ENCODE assay signal across 28 mouse cellular contexts in the genomic region with DNA sequence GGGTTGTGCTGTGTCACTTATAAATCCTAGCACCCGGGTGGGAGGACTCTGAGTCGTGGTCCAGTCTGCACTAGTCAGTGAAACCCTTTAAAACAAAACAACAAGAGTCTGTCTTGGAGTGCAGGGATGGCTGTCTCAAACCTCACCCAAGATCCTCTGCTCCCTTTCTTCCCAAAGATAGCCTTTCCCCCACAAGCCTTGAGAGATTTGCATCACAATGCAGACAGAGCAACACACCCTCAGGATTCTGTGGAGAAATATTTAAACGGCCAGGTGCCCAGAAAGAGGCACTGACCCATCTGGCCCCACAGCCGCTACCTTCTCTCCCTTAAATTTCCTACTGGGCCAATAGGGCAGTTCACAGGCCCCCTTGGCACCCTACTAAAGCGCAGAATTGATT.
A peak's percentile ranks its signal among the peaks of the same experiment; 100 is the strongest.
DNase-seq lines count a peak whose midpoint lies in the region; ATAC-seq and TF ChIP-seq lines count a peak whose summit lies in the region.
"Had no signal": no experiment of that assay in that cellular context is flagged by ENCODE, and none has a peak within 500 bp of the region (broad histone marks: within the 10 kb centered on the region; RNA-seq: fewer than 3 reads in every experiment).

No protein-coding gene starts in this region.

- H3K27me3 ChIP-seq in forebrain, embryonic 10.5 days (ENCODE audit: poor library complexity, severe bottlenecking), result peaks cover 83% of the 10 kb centered on the region
- peaks cover 6% of the 10 kb centered on the region; the same call in 1 of the 2 replicates for H3K27me3 ChIP-seq in forebrain, embryonic 14.5 days (replicated peaks; ENCODE audit: control insufficient read depth, insufficient read depth, low read length)
- H3K27me3 ChIP-seq in midbrain, embryonic 11.5 days (ENCODE audit: control insufficient read depth, insufficient read depth, low read length), result peaks cover 2% of the 10 kb centered on the region; the same call in 1 of the 2 replicates
- peaks cover 19% of the 10 kb centered on the region; the same call in 1 of the 2 replicates for H3K27me3 ChIP-seq in midbrain, embryonic 10.5 days (ENCODE audit: low read depth, poor library complexity, severe bottlenecking)
- no peaks in the 10 kb centered on the region for H3K27me3 ChIP-seq in midbrain, embryonic 14.5 days (ENCODE audit: control insufficient read depth, insufficient read depth, low read length)
- no peaks in the 10 kb centered on the region for H3K27me3 ChIP-seq in liver, postnatal 0 days (ENCODE audit: insufficient read depth, low read length)
- H3K27me3 ChIP-seq: embryonic facial prominence, embryonic 15.5 days; heart, embryonic 13.5 days; limb, embryonic 15.5 days; liver, embryonic 13.5 days had no signal

- H3K4me2 ChIP-seq in forebrain, embryonic 14.5 days (ENCODE audit: low read length), result no peak overlapping the region
- no peak overlapping the region for H3K4me2 ChIP-seq in midbrain, embryonic 11.5 days
- H3K4me2 ChIP-seq in midbrain, embryonic 14.5 days (ENCODE audit: low read length), result no peak overlapping the region
- no peak overlapping the region for H3K4me2 ChIP-seq in liver, postnatal 0 days (ENCODE audit: low read depth, low read length)
- H3K4me2 ChIP-seq: embryonic facial prominence, embryonic 15.5 days; forebrain, embryonic 13.5 days; heart, embryonic 13.5 days; limb, embryonic 15.5 days; liver, embryonic 13.5 days had no signal

- no peaks in the 10 kb centered on the region for H3K36me3 ChIP-seq in forebrain, embryonic 10.5 days (replicated peaks)
- no peaks in the 10 kb centered on the region for H3K36me3 ChIP-seq in forebrain, embryonic 14.5 days (ENCODE audit: control insufficient read depth, insufficient read depth, low read length)
- H3K36me3 ChIP-seq in midbrain, embryonic 11.5 days (ENCODE audit: control insufficient read depth, insufficient read depth, low read length), result no peaks in the 10 kb centered on the region
- H3K36me3 ChIP-seq in midbrain, embryonic 10.5 days, result no peaks in the 10 kb centered on the region
- H3K36me3 ChIP-seq in ES-E14 (ENCODE audit: control insufficient read depth, insufficient read depth, low read length, poor library complexity, severe bottlenecking), result no peaks in the 10 kb centered on the region
- no peaks in the 10 kb centered on the region for H3K36me3 ChIP-seq in midbrain, embryonic 14.5 days (ENCODE audit: control insufficient read depth, insufficient read depth, low read length)
- no peaks in the 10 kb centered on the region for H3K36me3 ChIP-seq in liver, postnatal 0 days (replicated peaks; ENCODE audit: insufficient read depth, low read length)
- H3K36me3 ChIP-seq: embryonic facial prominence, embryonic 15.5 days; heart, embryonic 13.5 days; limb, embryonic 15.5 days; liver, embryonic 13.5 days had no signal

- DNase-seq in forebrain, embryonic 10.5 days (ENCODE audit: extremely low spot score, low spot score), result no peak
- no peak for DNase-seq in forebrain, embryonic 14.5 days (ENCODE audit: low spot score)
- DNase-seq in midbrain, embryonic 11.5 days (ENCODE audit: low spot score, missing footprints), result no peak
- DNase-seq in midbrain, embryonic 10.5 days (ENCODE audit: low spot score), result no peak
- DNase-seq in ES-E14 (ENCODE audit: low read depth, low spot score), result peak; percentile 48
- DNase-seq in midbrain, embryonic 14.5 days, result no peak
- DNase-seq in liver, postnatal 0 days, result no peak
- DNase-seq in ovary, postnatal 36 days (ENCODE audit: low spot score), result no peak
- DNase-seq: adrenal gland, postnatal 14 days; cerebellum, adult 11 months; cerebellum, adult 9-10 months; gastrocnemius, postnatal 10 days; heart, postnatal 10 days; kidney, adult 9 months; kidney, postnatal 14 days; liver, embryonic 13.5 days; lung, adult 2 months; lung, postnatal 10 days; right cerebral cortex, adult 18-20 months; spleen, adult 18-20 months; thymus, adult 2 months; thymus, postnatal 36 days had no signal

- no peak for TF ChIP-seq EP300 in liver, postnatal 0 days (IDR thresholded peaks at IDR 0.05; ENCODE audit: low read depth)

- peak overlapping the region; percentile 63; the same call in 1 of the 2 replicates for H3K27ac ChIP-seq in forebrain, embryonic 10.5 days
- no peak overlapping the region for H3K27ac ChIP-seq in forebrain, embryonic 14.5 days (ENCODE audit: low read depth, low read length)
- no peak overlapping the region for H3K27ac ChIP-seq in midbrain, embryonic 11.5 days (ENCODE audit: low read depth, low read length)
- no peak overlapping the region; the same call in 1 of the 2 replicates for H3K27ac ChIP-seq in midbrain, embryonic 10.5 days (replicated peaks)
- H3K27ac ChIP-seq in ES-E14 (ENCODE audit: insufficient read depth, low read depth, low read length, poor library complexity, severe bottlenecking), result no peak overlapping the region; the same call in 1 of the 2 replicates
- H3K27ac ChIP-seq in midbrain, embryonic 14.5 days (replicated peaks; ENCODE audit: low read depth, low read length), result no peak overlapping the region
- H3K27ac ChIP-seq in liver, postnatal 0 days (ENCODE audit: low read depth), result no peak overlapping the region
- H3K27ac ChIP-seq: embryonic facial prominence, embryonic 15.5 days; forebrain, embryonic 13.5 days; heart, embryonic 13.5 days; limb, embryonic 15.5 days; liver, embryonic 13.5 days; macrophage had no signal

- no peak for ATAC-seq in forebrain, embryonic 14.5 days
- peak; percentile 47; the same call in 1 of the 2 replicates for ATAC-seq in midbrain, embryonic 11.5 days (ENCODE audit: low FRiP score)
- ATAC-seq in midbrain, embryonic 14.5 days (ENCODE audit: low FRiP score, low TSS enrichment), result peak; percentile 32; the same call in 1 of the 2 replicates
- no peak for ATAC-seq in liver, postnatal 0 days
- ATAC-seq: forebrain, embryonic 13.5 days; intestine, postnatal 0 days had no signal

- no peak overlapping the region for H3K4me3 ChIP-seq in forebrain, embryonic 10.5 days
- H3K4me3 ChIP-seq in forebrain, embryonic 14.5 days (ENCODE audit: low read depth, low read length), result no peak overlapping the region
- no peak overlapping the region for H3K4me3 ChIP-seq in midbrain, embryonic 11.5 days (ENCODE audit: low read depth, low read length)
- no peak overlapping the region for H3K4me3 ChIP-seq in midbrain, embryonic 10.5 days
- H3K4me3 ChIP-seq in ES-E14 (ENCODE audit: insufficient read depth in 1 of 2, low read depth in 1 of 2, low read length in 2 of 2, poor library complexity in 1 of 2, severe bottlenecking in 1 of 2), result peak overlapping the region in 1 of 2 experiments; percentile 9; a peak in 1 of 4 replicates
- H3K4me3 ChIP-seq in midbrain, embryonic 14.5 days (replicated peaks; ENCODE audit: low read depth, low read length), result no peak overlapping the region
- H3K4me3 ChIP-seq in liver, postnatal 0 days (ENCODE audit: low read depth, low read length), result no peak overlapping the region
- H3K4me3 ChIP-seq: embryonic facial prominence, embryonic 15.5 days; forebrain, embryonic 13.5 days; heart, embryonic 13.5 days; limb, embryonic 15.5 days; liver, embryonic 13.5 days had no signal

- in situ Hi-C loops in ES-E14 (cut with MboI; ENCODE audit: low sequenced_read_pairs in 2 of 2, unreplicated experiment in 2 of 2), result no loop called here

- no peak overlapping the region for H3K9ac ChIP-seq in forebrain, embryonic 14.5 days (ENCODE audit: low read length)
- no peak overlapping the region for H3K9ac ChIP-seq in midbrain, embryonic 11.5 days (ENCODE audit: low read length)
- H3K9ac ChIP-seq in ES-E14 (ENCODE audit: insufficient read depth, low read depth, low read length, poor library complexity, severe bottlenecking), result no peak overlapping the region
- H3K9ac ChIP-seq in midbrain, embryonic 14.5 days (replicated peaks; ENCODE audit: low read length), result no peak overlapping the region
- H3K9ac ChIP-seq in liver, postnatal 0 days (replicated peaks), result no peak overlapping the region
- H3K9ac ChIP-seq: embryonic facial prominence, embryonic 15.5 days; forebrain, embryonic 13.5 days; heart, embryonic 13.5 days; limb, embryonic 15.5 days; liver, embryonic 13.5 days had no signal

- peaks cover 46% of the 10 kb centered on the region for H3K4me1 ChIP-seq in forebrain, embryonic 10.5 days
- peaks cover 15% of the 10 kb centered on the region for H3K4me1 ChIP-seq in forebrain, embryonic 14.5 days (ENCODE audit: control insufficient read depth, insufficient read depth, low read length)
- H3K4me1 ChIP-seq in midbrain, embryonic 11.5 days (ENCODE audit: control insufficient read depth, insufficient read depth, low read length), result peaks cover 18% of the 10 kb centered on the region
- H3K4me1 ChIP-seq in midbrain, embryonic 10.5 days, result peaks cover 42% of the 10 kb centered on the region
- H3K4me1 ChIP-seq in ES-E14 (ENCODE audit: control insufficient read depth in 2 of 2, insufficient read depth in 2 of 2, low read length in 2 of 2, poor library complexity in 1 of 2), result peaks cover 8% of the 10 kb centered on the region in 2 experiments; a peak in 3 of 4 replicates
- H3K4me1 ChIP-seq in midbrain, embryonic 14.5 days (ENCODE audit: control insufficient read depth, insufficient read depth, low read length), result peaks cover 38% of the 10 kb centered on the region
- no peaks in the 10 kb centered on the region for H3K4me1 ChIP-seq in liver, postnatal 0 days (ENCODE audit: insufficient read depth)
- H3K4me1 ChIP-seq: embryonic facial prominence, embryonic 15.5 days; heart, embryonic 13.5 days had no signal

- 51% methylated on average over 5 of the region's 5 CpGs for WGBS in forebrain, embryonic 10.5 days
- 36% methylated on average over 5 of the region's 5 CpGs for WGBS in forebrain, embryonic 14.5 days
- 50% methylated on average over 5 of the region's 5 CpGs for WGBS in midbrain, embryonic 11.5 days
- WGBS in midbrain, embryonic 10.5 days, result 50% methylated on average over 5 of the region's 5 CpGs
- 33% methylated on average over 5 of the region's 5 CpGs for WGBS in midbrain, embryonic 14.5 days
- 80% methylated on average over 5 of the region's 5 CpGs for WGBS in liver, postnatal 0 days (ENCODE audit: insufficient replicate concordance)

- no peaks in the 10 kb centered on the region for H3K9me3 ChIP-seq in forebrain, embryonic 10.5 days
- H3K9me3 ChIP-seq in forebrain, embryonic 14.5 days (replicated peaks; ENCODE audit: control insufficient read depth, low read length), result no peaks in the 10 kb centered on the region
- H3K9me3 ChIP-seq in midbrain, embryonic 11.5 days (ENCODE audit: control insufficient read depth, low read length), result no peaks in the 10 kb centered on the region
- H3K9me3 ChIP-seq in midbrain, embryonic 10.5 days (replicated peaks), result no peaks in the 10 kb centered on the region
- no peaks in the 10 kb centered on the region for H3K9me3 ChIP-seq in ES-E14 (ENCODE audit: control insufficient read depth, insufficient read depth, low read depth, low read length)
- H3K9me3 ChIP-seq in midbrain, embryonic 14.5 days (ENCODE audit: control insufficient read depth, low read length), result no peaks in the 10 kb centered on the region
- no peaks in the 10 kb centered on the region for H3K9me3 ChIP-seq in liver, postnatal 0 days (ENCODE audit: low read length)
- H3K9me3 ChIP-seq: embryonic facial prominence, embryonic 15.5 days; forebrain, embryonic 13.5 days; heart, embryonic 13.5 days; limb, embryonic 15.5 days; liver, embryonic 13.5 days had no signal

- TF ChIP-seq CTCF in liver, postnatal 0 days (IDR thresholded peaks at IDR 0.05; ENCODE audit: low read depth), result no peak

TF ChIP-seq in ES-E14, 5 proteins besides CTCF, POLR2A, EP300 and RAD21 (continues in another document):
- TF ChIP-seq ZNF384 (IDR thresholded peaks at IDR 0.05; ENCODE audit: low read depth, low read length) (no peak), CHD2 (IDR thresholded peaks at IDR 0.05; ENCODE audit: low read depth, low read length) (no peak)

Comparison
In these comparisons a context has a peak if more than half of its experiments do, and no peak if none do; other contexts are left out.
1. ATAC-seq: peak in midbrain, embryonic 11.5 days (single experiment) and midbrain, embryonic 14.5 days (single experiment); none in forebrain, embryonic 14.5 days (single experiment) and liver, postnatal 0 days (single experiment).